14 mouse cellular contexts compared by ENCODE assay signal in genomic region chr6:94070702-94071101, GRCm38 (mm10).
DNase-seq lines count a peak whose midpoint lies in the region; ATAC-seq lines count a peak whose summit lies in the region.
"Had no signal": no experiment of that assay in that cellular context is flagged by ENCODE, and none has a peak within 500 bp of the region (broad histone marks: within the 10 kb centered on the region; RNA-seq: fewer than 3 reads in every experiment).

No protein-coding gene starts in this region.

- no peak overlapping the region for H3K9ac ChIP-seq in midbrain, embryonic 13.5 days (replicated peaks)
- H3K9ac ChIP-seq: hindbrain, embryonic 14.5 days; liver, embryonic 13.5 days had no signal

- no peak overlapping the region for H3K27ac ChIP-seq in midbrain, embryonic 13.5 days
- H3K27ac ChIP-seq: hindbrain, embryonic 14.5 days; liver, embryonic 13.5 days; macrophage had no signal

- no peak overlapping the region for H3K4me3 ChIP-seq in midbrain, embryonic 13.5 days (replicated peaks)
- H3K4me3 ChIP-seq: liver, embryonic 13.5 days had no signal

- peaks cover 6% of the 10 kb centered on the region; the same call in 1 of the 2 replicates for H3K4me1 ChIP-seq in midbrain, embryonic 13.5 days (replicated peaks)

- H3K9me3 ChIP-seq in midbrain, embryonic 13.5 days: no peaks in the 10 kb centered on the region
- H3K9me3 ChIP-seq: liver, embryonic 13.5 days had no signal

- DNase-seq in layer of hippocampus, adult 11-12 months (ENCODE audit: low spot score): peak; percentile 41
- no peak for DNase-seq in layer of hippocampus, adult 9-10 months (ENCODE audit: low spot score)
- peak; percentile 24 to 34 for DNase-seq in frontal cortex, postnatal 10 days (ENCODE audit: low spot score in 2 of 2)
- peak; percentile 10 to 12 for DNase-seq in layer of hippocampus, postnatal 36 days
- peak; percentile 44 for DNase-seq in right cerebral cortex, postnatal 25 days
- no peak for DNase-seq in liver
- no peak for DNase-seq in gastrocnemius, postnatal 10 days
- DNase-seq: cerebellum, postnatal 36 days; liver, embryonic 13.5 days had no signal

- no peak for ATAC-seq in midbrain, embryonic 13.5 days
- ATAC-seq: CD4-positive, CD25-positive, alpha-beta regulatory T cell, adult 4 months had no signal

- 79% methylated on average over 3 of the region's 3 CpGs for WGBS in midbrain, embryonic 13.5 days

- no peak overlapping the region for H3K4me2 ChIP-seq in midbrain, embryonic 13.5 days (replicated peaks)
- H3K4me2 ChIP-seq: heart, embryonic 11.5 days; hindbrain, embryonic 14.5 days; liver, embryonic 13.5 days had no signal

- H3K27me3 ChIP-seq in midbrain, embryonic 13.5 days: no peaks in the 10 kb centered on the region
- H3K27me3 ChIP-seq: liver, embryonic 13.5 days had no signal

- no peaks in the 10 kb centered on the region for H3K36me3 ChIP-seq in midbrain, embryonic 13.5 days
- H3K36me3 ChIP-seq: liver, embryonic 13.5 days had no signal

Comparison
In these comparisons a context has a peak if more than half of its experiments do, and no peak if none do; other contexts are left out.
1. DNase-seq: peak in layer of hippocampus, adult 11-12 months (single experiment), frontal cortex, postnatal 10 days (2 of 2), layer of hippocampus, postnatal 36 days (2 of 2) and right cerebral cortex, postnatal 25 days (single experiment); none in layer of hippocampus, adult 9-10 months (single experiment), liver (single experiment) and gastrocnemius, postnatal 10 days (single experiment).